Mouse (Mus musculus) cerebellum, adult (tissue): ENCODE measurements around the gene Kazn.

ENCODE experiments used
- ATAC-seq: cut with Nextera tagmentation; 2 replicates; pipeline ENCODE4 v1.9.2; 2017; ENCODE audit warnings: mild to moderate bottlenecking, moderate library complexity, mixed read lengths; ENCODE audit not compliant: insufficient number of reproducible peaks, low FRiP score, low TSS enrichment

Kazn gene

GRCm38 (mm10) chr4:142205693-142206092, 33.5 kb downstream of the Kazn start:
- no peak for ATAC-seq

- no peak for ATAC-seq
These were observed 42.6 kb downstream of the Kazn start for GRCm38 (mm10) chr4:142196626-142197025.

DNA sequence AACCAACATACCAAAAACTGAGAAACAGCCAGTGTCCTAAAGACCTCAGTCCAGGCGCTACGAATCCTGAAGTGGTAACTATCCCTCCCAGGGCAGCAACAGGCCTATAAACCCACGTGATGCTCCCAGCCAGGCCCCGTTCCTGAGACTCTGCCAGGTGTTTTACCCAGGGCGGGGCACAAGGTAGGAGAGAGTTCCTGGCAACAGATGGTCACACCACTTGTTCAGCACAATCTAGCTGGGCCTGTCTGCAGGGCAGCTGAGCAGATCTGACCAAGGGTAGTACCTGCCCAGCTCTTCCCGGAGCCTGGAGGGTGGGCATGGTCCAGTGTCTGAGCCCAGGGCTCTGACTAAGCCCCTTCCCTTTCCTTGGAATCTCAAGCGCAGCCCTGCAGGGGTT, 45.4 kb downstream of the Kazn start:
- peak; percentile 65 for ATAC-seq

GRCm38 (mm10) chr4:142193151-142193578, 46.0 kb downstream of the Kazn start:
- ATAC-seq = no peak

- no peak for ATAC-seq
These were observed 49.2 kb downstream of the Kazn start for GRCm38 (mm10) chr4:142189960-142190359.

- ATAC-seq = no peak
These were observed 50.7 kb downstream of the Kazn start for GRCm38 (mm10) chr4:142188501-142188900.

DNA sequence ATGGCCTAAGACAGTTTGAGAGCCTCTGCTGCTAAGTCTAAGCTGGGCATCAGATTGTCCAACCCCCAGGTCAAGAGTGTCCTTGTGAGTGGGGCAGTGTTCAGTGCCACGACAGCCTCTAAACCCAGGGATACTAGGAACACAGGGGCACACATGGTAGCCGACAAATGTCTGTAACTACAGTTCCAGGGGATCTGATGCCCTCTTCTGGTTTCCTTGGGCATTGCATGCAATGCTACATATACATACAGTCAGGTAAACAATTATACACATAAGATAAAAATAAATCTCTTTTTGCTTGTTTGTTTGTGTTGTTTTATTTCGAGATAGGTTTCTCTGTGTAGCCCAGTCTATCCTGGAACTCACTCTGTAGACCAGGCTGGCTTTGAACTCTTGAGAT, 53.0 kb downstream of the Kazn start:
- no peak for ATAC-seq

GRCm38 (mm10) chr4:142185533-142185900, 53.7 kb downstream of the Kazn start:
- no peak for ATAC-seq

DNA sequence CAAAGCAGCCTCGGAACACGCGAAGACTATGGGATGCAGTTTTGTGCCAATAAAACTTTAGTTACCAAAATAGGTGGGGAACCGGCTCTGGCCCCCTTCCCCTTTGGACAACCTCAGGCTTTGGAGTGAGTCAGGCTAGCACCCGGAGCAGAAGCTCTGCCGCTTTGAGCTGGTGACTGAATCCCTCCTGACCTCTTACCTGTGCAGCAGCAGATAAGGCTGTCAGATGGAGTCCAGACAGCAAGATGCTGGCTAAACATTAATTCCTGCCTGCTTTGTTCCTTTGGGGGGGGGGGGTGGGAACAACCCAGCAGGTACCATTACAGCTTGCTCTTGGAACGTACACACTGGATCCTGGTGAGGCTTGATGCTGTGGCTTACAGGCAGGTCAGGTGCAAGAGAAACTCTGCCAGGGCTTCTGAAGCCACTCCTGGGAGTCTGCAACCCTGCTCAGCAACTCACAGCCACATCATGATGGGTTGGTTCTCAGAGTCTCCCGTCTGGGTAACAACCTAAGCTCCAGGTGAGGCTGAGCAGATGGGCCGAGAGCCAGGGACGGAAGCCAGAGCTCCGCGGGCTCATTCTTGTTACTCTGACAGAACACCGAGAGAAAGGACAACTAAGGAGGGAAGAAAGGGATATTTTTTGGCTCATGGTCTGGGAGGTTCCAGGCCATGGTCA, 54.2 kb downstream of the Kazn start:
- no peak for ATAC-seq

- ATAC-seq = no peak
These were observed 55.6 kb downstream of the Kazn start for GRCm38 (mm10) chr4:142183591-142183990.

DNA sequence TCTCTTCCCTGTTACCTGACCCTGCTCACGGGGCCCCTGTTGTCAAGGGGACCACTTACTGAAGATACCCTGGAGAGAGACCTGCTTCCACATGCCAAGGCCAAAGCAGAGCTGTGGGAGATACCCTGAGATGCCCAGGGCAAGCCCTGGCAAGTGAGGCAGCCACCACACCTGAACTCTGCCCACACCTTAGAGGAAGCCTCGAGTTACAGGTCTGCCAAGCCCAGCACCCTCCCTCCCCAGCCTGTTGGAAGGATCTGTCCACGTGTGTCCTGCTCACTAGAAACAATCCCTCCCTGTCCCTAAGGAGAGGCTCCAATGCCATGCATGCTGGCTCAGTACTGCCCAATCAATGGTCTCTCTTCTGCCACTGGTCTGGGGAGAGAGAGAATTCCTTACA, 56.2 kb downstream of the Kazn start:
- ATAC-seq = no peak

DNA sequence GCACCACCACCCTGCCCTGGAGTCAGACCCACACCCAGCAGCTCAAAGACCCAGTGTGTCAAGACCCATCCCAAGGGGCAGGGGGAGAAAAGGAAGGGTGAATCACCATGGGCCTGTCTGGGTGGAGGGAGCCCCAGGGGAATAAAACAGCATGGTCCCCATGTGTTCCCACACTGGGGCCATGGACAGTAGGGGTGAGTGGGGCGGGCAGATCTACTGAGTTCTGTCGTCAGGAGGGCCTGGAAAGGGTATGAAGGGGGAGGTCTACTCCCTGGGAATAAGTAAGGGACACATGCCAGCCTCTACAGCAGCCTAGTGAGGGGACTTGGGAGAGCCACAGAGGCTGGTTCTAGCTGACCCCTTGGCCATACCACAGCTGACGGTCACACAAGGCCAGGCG, 57.6 kb downstream of the Kazn start:
- ATAC-seq = no peak

DNA sequence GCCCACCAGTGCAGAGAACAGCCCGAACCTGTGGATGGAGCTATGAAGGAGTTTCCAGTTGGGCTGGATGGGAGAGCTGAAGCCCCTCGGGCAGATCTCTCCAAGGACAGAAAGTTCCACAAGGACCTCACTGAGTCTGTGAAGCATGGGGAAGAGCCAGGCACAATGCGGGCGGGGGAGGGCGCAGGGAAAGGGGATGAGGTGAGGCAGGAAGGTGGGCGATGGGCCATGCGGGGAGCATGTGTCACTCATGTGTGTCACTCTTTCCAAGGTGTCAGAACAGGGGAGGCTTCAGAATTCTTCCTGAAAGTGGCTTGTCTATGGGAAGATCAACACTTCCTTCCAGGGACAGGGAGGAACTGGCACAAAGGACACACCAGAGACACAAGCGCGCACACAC, 58.3 kb downstream of the Kazn start:
- ATAC-seq = no peak

GRCm38 (mm10) chr4:142180289-142180688, 58.9 kb downstream of the Kazn start:
- no peak for ATAC-seq

DNA sequence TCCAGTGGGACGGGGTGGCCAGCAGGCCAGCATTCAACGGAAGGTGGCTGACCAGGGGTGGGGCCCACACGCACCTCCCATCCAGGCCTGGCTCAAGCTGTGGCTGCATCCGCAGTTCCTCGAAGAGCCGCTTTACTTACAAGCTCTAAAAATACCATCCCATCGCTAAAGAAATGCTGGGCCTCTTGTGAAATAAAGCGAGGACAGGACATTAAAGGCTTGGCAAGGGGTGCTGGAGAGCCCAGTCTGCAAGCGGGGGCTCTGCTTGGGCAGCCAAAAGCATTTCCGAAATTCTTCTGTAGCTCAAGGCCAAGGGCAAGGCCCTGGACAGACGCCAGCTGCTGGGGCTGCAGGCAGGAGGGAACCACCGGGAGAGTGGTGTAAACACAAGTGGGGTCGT, 59.7 kb downstream of the Kazn start:
- 0 out of 2 replicates have a peak, but pooled peaks have one; percentile 18 for ATAC-seq

DNA sequence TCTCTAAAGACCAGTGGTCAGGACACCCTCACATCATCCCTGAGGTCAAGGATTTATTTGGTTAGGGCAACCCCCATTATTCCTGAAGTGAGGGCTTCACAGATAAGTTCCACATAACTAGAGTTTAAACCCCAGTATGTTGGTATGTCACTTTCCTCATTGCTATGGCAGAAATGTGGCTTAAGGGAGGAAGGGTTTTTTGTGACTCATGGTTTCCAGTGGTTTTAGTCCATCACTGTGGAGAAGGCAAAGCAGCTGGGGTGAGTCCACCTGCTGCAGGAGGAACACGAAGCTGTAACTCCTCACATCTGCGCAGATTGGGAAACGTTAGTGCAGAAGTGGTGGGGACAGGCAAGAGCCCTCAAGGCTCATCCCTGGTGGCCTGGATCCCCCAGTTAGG, 62.5 kb downstream of the Kazn start:
- no peak for ATAC-seq

DNA sequence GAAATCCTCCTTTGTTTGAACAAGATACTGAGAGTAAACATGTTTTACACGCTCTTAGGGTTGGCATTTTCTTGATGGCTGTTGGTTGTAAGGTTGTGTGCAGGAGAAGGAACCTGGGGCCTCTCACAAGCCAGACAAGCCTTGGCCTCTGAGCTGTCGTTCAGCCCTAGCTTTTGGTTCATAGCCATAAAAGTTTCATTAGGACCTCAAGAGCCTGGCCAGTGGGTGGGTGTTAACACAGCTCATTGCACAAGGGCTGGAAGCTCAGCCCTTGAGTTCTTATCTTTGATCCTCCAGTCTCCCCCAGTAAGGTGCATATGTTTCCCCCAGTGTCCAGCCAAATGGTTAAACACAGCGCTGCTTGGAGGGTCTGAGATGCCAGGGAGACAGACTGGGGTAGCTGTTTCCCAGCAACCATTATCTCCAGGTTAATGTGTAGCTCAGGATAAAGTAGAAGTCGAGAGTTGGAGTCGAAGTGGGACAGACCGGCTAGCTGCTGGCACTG, 65.2 kb downstream of the Kazn start:
- ATAC-seq = no peak

GRCm38 (mm10) chr4:142172942-142173341, 66.3 kb downstream of the Kazn start:
- ATAC-seq = no peak

GRCm38 (mm10) chr4:142171788-142172497, 67.3 kb downstream of the Kazn start:
- no peak for ATAC-seq

- ATAC-seq = no peak
These were observed 68.1 kb downstream of the Kazn start for GRCm38 (mm10) chr4:142170882-142171768.

DNA sequence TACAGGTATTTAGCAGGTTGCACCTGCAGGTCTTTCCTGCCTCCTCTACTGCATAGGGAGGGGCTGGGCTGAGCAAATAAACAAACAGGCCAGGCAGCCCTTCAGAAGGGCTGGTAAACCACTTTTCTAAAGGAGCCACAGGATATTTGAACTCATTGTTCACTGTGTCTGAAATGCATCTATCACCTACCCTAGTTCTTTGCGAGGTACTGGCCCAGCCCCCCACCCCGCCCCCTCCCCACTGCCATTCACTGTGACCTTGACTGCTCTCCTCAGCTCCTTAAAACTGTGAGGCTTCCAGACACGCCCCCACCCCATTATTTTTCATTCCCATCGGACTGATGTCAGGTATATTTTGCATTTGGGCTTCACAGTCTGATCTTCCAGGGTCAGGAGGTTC, 69.6 kb downstream of the Kazn start:
- no peak for ATAC-seq
